Mouse (Mus musculus) megakaryocyte progenitor cell, adult 5-6 weeks (primary cell): ENCODE measurements around the gene Arhgap30. TPM values are rescaled to one million over a fixed set of nuclear protein-coding genes. Genes with fewer than 3 reads are reported as not detected.
A peak's percentile ranks its signal among the peaks of the same experiment; 100 is the strongest.

ENCODE experiments used
- ATAC-seq: replicated peaks from 2 replicates; pipeline ENCODE4 v1.8.0; 2016; ENCODE audit warnings: mild to moderate bottlenecking, moderate TSS enrichment, inconsistent platforms; ENCODE audit not compliant: poor library complexity
- total RNA-seq, 2 experiments: library from RNA; stranded (forward) in 1 of 2; stranded (reverse) in 1 of 2; fragments of 157-497, 149-512 nt in 1 of 2; fragments of 200-1000 nt in 1 of 2; gene quantifications; 2 replicates each; pipeline versions ENCODE4 v1.2.3 to v1.2.4; 2015 to 2017

The Arhgap30 gene
- total RNA-seq (2015) (30.2 and 31.7 TPM in 2 replicates), total RNA-seq (2017) (68.0 and 70.5 TPM in 2 replicates)

GRCm38 (mm10) chr1:171388376-171389102, at the start of gene Arhgap30:
TSS of gene Arhgap30 (plus strand) at chr1:171388954.
- peak; percentile 85 for ATAC-seq

GRCm38 (mm10) chr1:171342262-171343207, 46.2 kb upstream of the Arhgap30 start:
- no peak for ATAC-seq

- peak; percentile 10; the same call in 1 of the 2 replicates for ATAC-seq
Observed at GRCm38 (mm10) chr1:171343922-171344677, 44.7 kb upstream of the Arhgap30 start.

GRCm38 (mm10) chr1:171344715-171345114, 44.0 kb upstream of the Arhgap30 start:
- no peak for ATAC-seq

- ATAC-seq, result peak; percentile 98
Observed at GRCm38 (mm10) chr1:171345225-171346094, 43.3 kb upstream of the Arhgap30 start, which contains the start of the genes Nit1 and Pfdn2. TSS of gene Nit1 (minus strand) at chr1:171345646. TSS of gene Pfdn2 (plus strand) at chr1:171345670.

GRCm38 (mm10) chr1:171346095-171346450, 42.7 kb upstream of the Arhgap30 start:
- ATAC-seq, result peak; percentile 20; the same call in 1 of the 2 replicates

GRCm38 (mm10) chr1:171348665-171349064, 40.1 kb upstream of the Arhgap30 start:
- no peak for ATAC-seq

GRCm38 (mm10) chr1:171349210-171349609, 39.5 kb upstream of the Arhgap30 start:
- no peak for ATAC-seq

- ATAC-seq, result peak; percentile 43
Observed at GRCm38 (mm10) chr1:171355812-171356340, 32.9 kb upstream of the Arhgap30 start.

- ATAC-seq, result no peak
Observed at GRCm38 (mm10) chr1:171356814-171357213, 31.9 kb upstream of the Arhgap30 start.

- ATAC-seq, result peak; percentile 39
Observed at GRCm38 (mm10) chr1:171358421-171358820, 30.3 kb upstream of the Arhgap30 start.

GRCm38 (mm10) chr1:171360253-171360652, 28.5 kb upstream of the Arhgap30 start:
- ATAC-seq, result 0 out of 2 replicates have a peak, but pooled peaks have one; percentile 3

GRCm38 (mm10) chr1:171360656-171361055, 28.1 kb upstream of the Arhgap30 start, which contains the start of gene Klhdc9:
TSS of gene Klhdc9 (minus strand) at chr1:171360798.
- peak; percentile 91 for ATAC-seq

GRCm38 (mm10) chr1:171361106-171362103, 27.3 kb upstream of the Arhgap30 start:
- ATAC-seq, result peak; percentile 72

- peak; percentile 55 for ATAC-seq
Observed at GRCm38 (mm10) chr1:171365934-171366333, 22.8 kb upstream of the Arhgap30 start.

- ATAC-seq, result peak; percentile 38
Observed at GRCm38 (mm10) chr1:171369845-171370556, 18.8 kb upstream of the Arhgap30 start, which contains the start of gene Nectin4. TSS of gene Nectin4 (plus strand) at chr1:171370099.

- ATAC-seq, result no peak
Observed at GRCm38 (mm10) chr1:171372880-171373279, 15.9 kb upstream of the Arhgap30 start.
